Mouse (Mus musculus) right cerebral cortex, adult 2 months (tissue): ENCODE data around the gene Sars.

Experiments
- DNase-seq, 2 experiments: peaks; one replicate each; pipeline ENCODE4 v3.0.0; 2021 to 2022; ENCODE audit warnings: low spot score in 2 of 2

The Sars gene

DNA sequence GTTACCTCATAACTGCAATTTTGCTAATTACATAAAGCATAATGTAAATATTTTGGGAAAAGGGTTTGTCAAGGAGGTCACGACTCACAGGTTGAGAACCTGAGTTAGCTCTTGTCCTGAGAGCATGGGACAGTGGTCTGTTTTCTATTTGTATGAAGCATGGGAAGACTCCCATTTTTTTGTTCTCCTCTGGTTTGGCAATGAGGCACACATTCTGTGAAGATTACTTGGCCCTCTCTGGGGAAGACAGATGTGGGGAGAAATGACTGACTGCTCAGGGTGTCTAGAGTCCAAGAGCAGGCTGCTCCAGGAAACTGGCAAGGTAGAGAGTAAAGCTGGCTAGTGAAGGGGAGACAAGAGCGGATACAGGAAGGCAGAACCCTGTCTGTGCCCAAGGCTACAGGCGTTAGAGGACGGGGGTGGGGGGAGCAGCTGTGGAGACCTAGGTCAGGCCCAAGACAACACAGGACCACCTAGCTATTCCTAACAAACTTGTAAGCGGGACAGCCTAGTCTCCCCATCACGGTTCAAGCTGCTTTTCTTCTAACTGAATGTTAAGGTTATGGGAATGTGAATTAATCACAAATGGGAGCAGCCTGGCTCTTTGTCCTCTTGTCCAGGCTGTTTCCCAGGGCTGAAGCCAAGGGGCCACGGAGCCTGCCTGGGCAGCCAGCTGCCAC lies 19.9 kb downstream of the Sars start:
- no peak for DNase-seq

DNA sequence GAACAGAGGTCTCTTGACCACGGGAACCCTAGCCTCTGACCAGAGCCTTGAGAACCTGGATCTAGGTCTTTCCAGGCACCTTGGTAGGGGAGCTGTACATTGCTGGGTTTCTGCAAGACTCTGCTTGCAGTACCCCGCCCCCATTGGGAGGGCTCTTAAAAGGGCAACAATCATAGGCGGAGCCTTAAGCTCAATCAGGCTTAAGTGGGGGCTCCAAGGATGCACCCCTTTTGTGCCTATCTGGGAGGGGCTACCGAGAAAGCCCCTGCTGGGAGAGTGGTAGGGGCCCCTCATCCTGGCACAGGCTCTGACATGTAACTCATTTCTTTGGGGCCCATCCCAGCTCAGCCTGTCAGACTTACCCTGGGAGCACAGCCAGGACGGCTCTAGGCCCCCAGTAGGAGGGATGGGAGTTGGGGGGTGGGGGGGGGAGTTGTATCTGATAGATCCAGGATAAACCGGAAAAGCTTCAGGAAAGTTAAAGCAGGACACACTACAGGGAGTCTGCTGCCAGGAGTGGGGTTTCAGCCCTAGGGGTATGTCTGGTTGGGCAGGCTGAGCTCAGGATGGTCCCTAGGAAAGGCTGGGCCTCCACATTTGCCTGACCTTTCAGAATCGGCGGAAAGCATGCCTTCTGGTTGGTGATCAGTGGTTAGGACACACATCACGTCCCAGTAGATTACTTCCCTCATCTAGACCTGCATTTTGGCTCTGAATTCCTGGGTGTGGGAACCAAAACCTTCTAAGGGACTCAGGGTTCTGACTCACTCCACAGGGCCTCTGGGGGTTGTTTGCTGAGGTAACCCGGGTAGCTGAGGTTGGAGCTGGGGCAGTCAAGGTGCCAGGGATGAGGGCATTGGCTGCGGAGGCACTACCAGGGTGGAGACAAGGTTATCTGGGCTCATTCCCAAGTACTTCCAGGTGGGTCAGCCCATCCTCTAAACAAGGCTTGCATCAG lies 20.9 kb downstream of the Sars start:
- peak; percentile 60 to 72 for DNase-seq

DNA sequence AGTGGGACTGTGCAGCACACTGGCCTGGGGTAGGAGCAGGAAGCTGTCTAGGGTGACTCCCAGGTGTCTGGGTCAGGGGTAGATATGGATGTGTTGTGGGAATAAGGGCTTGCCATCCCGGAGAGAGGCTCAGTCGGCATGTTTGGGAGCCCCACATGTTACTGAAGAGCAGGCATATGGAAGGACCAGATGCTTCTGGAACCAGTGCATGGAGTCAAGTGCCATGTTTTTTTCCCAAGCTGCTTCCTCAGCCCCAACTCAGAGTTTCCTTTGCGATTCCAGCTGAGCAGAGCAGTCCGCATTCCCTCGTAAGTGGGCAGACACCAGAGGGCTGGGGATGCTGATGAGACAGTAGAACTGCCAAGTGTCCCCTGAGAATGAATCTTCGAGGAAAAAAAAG lies 22.0 kb downstream of the Sars start:
- no peak for DNase-seq

DNA sequence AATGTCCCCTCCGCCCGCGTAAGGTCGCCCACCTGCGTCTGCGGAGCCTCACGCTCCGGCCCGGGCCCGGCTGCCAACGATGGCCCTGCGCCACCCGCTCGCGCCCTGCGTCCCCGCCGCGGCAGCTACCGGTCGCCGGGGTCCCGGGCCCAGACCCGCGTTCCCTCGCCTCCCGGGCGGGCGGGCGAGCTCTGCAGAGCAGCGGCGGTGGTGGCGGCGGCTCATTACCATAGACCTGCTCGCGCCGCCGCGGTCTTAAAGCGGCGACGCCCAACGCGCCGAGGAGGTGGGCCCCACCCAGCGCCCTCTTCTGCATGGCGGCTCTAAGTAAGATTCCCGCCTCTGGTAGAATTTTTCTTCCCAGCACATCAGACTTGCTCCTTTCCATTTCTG lies 29.2 kb downstream of the Sars start:
- DNase-seq: peak; percentile 78 to 86

DNA sequence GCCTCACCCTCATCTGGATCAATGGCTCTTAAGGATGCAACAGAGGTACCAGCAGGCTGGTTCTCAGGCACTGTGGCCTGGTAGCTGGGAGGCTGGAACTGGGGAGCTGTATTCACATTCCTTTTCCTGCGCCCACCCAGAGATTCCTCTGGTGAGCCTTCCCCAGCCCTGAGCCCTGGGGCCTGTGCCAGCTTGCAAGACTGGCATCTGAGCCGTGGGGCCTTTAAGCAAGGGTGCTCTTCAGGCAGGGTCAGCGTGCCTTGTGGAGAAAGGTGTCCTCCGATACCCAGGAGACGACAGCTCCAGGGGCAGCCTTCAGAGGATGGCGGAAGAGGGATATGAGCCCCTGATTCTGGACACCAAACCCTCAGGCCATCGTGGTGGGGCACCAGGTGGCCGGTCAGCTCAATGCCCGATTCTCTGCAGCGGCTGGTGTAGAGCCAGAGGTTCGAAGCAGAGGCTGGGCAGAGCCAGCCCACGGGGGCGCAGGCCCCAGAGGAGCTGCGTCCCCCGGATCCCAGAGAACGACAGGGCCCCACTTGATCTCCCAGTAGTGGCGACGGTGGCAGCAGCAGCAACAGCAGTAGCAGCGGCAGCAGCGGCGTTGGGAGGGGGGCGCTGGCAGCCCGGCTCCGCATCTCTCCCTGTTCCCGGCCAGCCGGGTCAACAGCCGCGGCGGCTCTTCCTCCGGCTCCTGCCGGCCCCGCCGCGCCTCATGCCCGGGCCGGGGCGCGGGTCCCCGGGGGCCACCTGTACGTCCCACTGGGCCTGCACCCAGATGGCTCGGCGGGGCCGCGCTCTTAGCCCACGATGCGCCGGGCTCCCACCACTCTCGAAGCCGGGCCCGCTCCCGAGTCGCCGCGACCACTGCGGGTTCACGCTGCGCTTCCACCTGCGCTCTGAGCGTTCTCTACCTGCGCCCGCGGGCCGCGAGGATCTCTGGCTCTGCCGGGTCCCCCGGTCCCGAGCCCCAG lies 29.9 kb downstream of the Sars start, which contains the start of gene Celsr2:
Gene Celsr2, minus strand, starts transcription at position 696 of the 974 bp plus-strand sequence.
- peak; percentile 50 to 57 for DNase-seq

DNA sequence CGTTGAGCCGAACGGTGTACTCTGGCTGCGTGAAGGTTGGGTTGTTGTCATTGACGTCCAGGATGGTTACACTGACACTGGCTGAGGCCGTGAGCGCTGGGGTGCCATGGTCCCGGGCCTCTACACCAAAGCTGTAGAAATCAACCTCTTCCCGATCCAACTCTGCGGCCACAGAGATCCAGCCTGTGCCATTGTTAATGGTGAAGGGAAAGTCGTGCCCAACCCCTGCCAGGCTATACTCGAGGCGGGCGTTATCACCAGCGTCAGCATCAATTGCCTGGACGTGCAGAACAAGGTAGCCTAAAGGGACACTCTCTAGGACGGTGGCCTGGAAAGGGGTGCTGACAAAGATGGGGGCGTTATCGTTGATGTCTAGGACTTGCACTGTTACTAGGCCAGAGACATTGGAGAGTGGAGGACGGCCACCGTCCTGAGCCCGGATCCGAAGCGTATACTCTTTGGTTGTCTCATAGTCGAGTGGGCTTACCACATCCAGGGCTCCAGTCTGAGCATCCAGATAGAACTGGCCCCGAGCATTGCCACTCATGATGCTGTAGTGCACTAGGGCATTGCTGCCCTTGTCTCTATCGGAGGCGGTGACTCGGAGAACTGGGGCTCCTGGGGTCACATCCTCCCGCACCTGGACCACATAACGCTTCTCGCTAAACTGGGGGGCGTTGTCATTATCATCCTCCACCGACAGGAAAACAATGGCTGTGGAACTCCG lies 31.2 kb downstream of the Sars start:
- no peak for DNase-seq

DNA sequence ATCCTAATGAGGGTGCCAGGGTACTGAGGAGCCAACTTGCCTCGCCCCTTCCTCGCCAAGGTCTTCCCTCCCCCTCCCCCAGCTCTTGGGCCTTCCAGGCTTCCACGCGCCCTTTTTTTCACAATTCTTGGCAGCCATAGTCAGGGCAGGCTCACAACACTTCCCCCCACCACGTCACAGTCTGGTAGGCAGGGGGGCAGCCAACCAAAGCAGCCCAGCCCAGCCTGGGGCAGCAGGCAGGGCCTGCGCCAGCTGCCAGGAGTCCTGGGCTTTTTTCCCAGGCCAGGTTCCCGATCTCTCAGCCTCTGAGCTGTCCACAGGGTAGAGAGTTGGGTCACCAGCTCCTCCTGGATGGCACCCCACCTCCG lies 33.3 kb downstream of the Sars start:
- DNase-seq: peak in 1 of 2 experiments; percentile 57

DNA sequence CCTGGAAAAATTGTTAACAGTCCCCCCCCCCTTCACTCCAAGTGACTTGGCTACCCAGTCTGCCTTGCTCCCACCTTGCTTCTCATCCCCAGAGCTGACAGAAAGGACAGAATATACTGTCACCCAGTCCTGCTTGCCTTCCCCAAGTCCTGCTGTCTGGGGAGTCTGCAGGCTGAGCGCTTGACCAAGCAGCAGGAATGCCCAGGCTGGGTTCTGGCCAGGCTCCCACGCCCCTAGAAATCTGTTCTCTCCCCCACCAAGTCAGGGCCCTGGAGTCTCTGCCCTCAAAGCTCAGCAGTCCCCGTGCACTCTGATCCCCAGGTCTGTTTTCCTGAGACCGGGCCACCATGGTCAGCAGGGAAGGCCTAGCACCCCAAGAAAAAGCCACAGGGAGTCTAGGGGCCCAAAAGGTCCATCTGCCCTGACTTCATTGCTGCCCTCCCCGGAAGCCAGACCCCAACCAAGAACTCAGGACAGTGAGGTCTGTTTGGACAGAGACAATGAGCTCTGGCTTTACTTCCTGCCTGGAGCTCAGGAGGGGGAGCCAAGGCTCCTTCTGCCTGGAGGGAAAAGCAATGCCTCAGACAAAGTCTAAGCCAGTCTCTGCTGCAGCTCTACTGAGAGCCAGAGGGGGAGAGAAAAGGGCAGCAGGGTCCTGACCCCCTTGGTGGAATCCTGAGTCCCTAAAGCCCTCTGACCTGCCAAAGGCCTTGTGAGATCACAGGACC lies 33.8 kb downstream of the Sars start:
- no peak for DNase-seq

DNA sequence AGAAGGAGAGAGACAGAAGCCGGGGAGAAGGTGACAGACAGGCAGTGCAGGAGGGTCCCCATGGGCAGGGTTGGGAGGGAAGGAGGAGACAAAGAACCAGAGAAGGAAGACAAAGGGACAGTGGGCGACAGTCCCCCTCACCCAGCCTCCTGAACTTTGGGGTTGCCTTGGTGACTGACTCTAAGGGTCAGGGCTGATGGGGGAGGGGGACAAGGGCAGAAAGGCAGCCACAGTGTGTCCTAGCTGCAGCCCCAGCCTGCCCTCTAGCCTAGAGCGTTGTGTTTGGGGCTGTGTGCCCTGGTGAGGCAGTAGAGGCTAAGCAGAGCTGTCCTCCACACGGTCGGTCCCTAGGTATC lies 34.7 kb downstream of the Sars start:
- no peak for DNase-seq

DNA sequence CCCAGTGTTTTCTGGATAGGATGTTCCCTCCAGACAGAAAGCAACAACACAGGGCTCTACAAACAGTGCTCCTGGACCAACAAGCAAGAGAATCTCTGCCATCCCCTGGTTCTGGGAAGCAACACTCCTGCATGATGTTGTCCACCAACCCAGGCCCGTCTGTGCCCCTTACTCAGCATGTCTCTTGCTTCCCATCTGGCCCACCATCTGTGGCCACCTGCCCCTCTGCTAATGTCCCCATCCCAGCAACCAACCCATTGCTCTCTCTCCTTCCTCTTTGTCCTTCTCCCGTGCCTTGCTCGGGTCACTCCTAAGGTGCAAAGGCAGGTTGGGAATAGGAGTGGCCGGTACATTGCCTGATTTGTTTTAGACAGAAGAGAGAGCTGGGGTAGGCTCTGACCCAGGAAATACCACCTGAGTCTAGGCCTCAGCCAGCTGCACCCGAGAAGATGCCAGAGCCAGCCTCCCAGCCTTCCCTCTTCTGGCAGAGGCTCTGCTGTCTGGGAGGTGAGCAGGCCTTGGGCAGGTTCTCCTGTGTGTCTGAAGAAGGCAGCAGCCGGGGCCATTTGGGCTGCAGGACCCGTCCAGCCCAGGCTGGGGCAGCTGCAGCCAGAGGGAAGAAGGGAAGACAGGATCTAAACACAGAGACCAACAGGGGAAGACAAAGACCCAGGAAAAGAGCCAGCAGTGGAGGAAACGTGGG lies 35.2 kb downstream of the Sars start:
- no peak for DNase-seq

DNA sequence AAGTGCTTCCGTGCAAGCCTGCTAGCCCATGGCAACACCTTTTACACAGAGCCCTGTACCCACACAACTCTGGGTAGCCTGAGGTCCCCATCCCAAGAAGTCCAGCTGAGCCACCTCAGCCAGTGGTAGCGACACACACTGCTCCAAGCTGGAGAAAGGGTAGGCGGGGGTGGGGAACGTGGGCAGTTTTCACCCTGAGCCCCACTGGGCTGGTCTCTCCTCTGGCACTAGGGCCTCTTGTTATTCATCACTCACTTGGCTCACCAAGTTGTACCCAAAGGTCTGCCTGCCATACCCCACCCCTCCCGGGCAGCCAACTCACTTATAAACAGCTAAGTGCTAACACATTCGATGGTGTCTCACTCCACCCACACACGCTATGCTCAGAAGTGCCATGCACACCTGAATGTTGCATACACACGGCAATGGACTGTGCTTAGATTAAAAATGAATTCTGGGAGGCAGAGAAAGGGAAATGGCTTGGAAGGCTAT lies 36.4 kb downstream of the Sars start:
- peak in 1 of 2 experiments; percentile 32 for DNase-seq

DNA sequence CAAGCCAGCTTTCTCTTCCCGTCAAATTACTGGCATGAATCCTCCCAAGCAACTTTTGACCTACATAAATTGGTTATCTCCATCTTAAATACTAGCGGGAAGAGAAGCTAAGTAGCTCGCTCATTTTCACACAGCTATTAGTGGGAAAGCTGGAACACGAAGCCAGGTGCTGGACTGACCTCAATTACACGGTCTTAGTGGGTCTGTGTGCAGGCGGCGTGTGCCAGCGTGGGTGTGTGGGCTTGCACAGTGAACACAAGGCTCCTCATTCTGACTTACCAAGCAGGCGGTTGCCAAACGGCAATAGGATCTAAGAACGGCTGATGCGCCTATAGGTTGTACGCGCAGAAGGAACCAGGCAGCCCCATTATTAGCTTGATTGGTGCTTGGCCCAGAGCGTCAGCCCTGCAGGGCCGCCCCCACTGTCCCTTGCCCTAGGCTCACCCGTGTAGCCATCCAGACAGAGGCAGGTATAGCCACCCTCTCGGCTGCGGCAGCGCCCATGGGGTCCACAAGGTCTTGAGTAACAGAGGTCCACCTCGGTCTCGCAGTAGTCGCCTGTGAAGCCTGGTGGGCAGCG lies 38.6 kb downstream of the Sars start:
- DNase-seq: peak; percentile 70 to 74

DNA sequence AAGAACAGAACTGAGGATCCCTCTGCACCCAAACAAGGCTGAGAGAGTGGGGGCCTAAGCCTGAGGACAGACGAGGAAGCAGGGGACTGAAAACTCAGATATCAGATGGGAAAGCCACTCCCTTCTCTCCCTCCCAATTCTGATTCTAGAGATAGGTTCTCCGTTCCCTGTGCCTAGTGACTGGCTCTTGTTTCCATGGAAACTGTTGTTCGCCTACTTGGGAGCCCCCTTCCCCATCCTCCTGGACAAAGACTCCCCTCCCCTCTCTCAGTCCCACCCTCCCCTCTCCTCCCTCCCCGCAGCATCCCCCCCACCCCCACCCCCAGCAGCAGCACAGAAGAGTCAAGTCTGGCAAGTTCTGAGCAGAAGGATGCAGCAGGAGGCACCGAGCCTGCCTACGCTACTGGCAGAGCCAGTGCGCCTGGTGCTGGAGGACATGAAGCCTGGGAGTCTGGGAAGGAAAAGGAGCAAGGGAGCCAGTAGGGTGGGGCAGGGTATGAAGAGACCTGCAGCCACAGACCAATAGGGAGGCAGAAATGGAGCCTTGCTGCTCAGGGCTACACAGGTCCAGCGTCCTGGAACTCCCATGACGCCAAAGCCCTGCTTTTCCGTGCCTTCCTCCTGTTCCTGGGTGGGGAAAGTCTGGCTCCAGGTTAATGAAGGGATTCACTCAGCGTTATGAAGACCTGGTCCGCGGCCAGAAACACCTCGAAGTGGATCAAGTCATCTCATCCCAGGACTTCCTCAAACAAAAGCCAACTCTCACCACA lies 39.3 kb downstream of the Sars start:
- peak; percentile 71 to 74 for DNase-seq

DNA sequence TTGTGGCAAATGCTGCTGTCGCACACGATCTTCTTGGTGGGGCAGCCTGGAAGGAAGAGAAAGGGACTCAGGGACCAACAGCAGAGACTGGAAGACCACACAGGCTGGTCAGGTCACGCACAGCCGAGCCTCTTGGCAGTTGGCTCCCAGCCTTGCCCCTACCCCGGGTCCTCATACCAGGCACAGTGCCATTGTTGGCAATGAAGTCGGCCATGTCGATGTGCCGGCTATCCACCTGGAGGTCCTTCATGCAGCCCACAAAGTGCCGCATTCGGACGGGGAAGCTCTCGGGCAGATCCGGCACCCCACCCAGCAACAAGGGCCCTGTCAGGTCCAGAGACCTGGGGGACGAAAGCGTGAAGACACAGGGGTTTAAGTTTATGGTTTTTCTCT lies 42.5 kb downstream of the Sars start:
- no peak for DNase-seq

DNA sequence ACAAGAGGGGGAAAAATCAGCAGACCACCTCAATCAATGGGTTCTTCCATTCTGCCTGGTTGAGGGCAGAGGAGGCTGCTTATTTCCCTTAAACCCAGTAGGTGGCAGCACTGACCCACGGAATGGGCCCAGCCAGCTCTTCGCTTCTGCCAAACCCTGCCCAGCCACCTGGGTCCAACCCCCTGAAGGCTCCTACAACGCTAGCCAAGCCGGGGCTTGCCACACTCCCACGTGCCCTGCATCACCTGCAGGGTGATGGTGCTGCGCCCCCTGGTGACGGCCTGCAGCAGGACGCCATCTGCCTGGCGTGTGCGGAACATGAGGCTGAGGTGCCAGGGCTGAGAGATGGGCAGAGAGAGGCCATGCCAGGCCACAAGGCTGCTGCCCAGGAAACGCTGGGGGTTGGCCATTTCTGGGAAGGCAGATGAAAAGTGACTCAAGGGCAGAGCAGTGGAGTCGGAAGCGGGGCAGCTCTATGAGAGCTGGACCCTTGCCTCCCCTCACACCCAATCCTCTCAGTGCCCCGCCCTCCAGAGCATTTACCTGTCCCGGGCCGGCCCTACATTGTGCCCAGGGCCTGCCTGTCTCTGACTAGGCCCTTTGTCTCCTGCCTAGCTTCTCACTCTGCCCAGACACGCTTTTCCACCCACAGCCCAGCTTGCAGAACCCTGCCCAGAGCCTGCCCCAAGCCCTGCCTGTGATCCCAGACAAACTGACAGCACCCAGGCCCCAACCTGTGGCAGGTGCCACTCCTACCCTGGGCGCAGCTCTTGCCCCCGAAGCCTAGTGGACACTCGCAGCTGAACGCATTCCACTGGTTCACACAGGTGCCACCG lies 43.1 kb downstream of the Sars start:
- peak; percentile 72 to 77 for DNase-seq

DNA sequence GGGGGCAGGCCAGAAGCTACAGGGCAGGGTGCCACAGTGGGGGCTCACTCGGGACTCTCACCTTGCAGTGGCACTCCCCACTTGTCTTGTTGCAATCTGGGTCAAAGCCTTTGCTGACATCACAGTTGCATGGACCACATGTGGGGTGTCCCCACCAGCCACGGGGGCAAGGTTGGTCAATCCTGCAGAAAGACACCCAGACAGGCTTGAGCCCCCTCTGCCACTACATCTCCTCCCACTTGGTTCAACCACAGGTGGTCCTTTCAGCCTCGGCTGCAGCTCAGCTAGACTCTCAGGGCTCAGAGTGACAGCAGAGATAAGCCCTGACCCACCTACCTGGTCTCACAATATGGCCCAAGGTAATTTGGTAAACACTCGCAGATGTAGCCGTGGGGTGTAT lies 44.6 kb downstream of the Sars start:
- DNase-seq: no peak

DNA sequence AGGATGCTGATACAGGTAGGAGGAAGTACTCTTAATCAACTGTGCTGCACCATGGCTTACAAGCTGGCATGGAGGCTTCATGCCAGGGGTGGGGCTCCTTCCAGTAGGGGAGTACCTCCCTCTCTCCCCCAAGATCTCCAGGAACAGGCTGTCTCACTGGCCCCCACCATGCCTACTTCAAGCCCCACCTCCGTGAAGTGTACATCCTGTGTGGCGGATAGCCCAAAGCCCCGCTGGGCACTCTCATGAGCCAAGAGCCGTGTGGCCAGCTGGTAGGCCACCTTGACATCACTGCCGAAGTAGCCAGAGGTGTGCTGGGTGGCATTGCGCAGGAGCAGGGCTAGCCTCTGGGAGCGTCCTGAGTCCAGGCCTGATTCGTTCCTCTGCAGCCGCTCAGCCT lies 46.7 kb downstream of the Sars start:
- DNase-seq: no peak

DNA sequence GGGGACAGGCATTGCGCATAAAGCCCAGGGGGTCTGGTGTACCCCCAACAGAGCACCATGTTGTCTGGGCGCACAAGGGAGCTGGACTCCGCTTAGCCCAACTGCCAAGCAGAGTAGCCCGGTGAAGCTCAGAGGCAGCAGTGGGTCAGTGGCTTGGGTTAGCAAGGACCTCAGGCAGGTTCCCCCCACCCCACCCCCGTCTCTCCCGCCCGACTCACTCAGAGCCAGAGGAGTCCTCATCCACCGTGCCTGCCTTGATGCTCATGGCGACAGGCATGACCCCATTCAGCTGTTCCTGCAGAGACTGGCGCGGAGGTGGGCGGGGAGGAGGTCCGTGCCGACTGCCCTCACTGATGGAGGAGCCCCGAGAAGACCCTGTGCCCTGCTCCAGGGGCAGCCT lies 52.2 kb downstream of the Sars start:
- DNase-seq: no peak
